Mouse (Mus musculus) forebrain, embryonic 14.5 days (tissue): ENCODE results near the gene Tle4. TPM values are rescaled to one million over a fixed set of nuclear protein-coding genes. Genes with fewer than 3 reads are reported as not detected.

ENCODE experiments used
- ATAC-seq: fragments of 200-750 bp; cut with Nextera tagmentation; 2 replicates; pipeline ENCODE4 v1.8.0; 2017; ENCODE audit warnings: mild to moderate bottlenecking, moderate library complexity
- DNase-seq: peaks from one replicate; pipeline ENCODE4 v3.0.0-alpha.2; 2015; ENCODE audit warnings: low spot score
- H3K27ac ChIP-seq: fragments of 300-500 bp; sonication (generic); 2 replicates; pipeline ENCODE4 v1.5.1; 2014; ENCODE audit warnings: low read depth, mild to moderate bottlenecking, control low read depth, low read length, moderate library complexity
- H3K27me3 ChIP-seq: fragments of 300-500 bp; sonication (generic); replicated peaks from 2 replicates; pipeline ENCODE4 v1.6.1; 2014; ENCODE audit warnings: low read length, control low read depth, mixed read lengths; ENCODE audit not compliant: control insufficient read depth, insufficient read depth
- H3K36me3 ChIP-seq: fragments of 300-500 bp; sonication (generic); 2 replicates; pipeline ENCODE4 v1.6.1; 2014; ENCODE audit warnings: low read length, control low read depth; ENCODE audit not compliant: control insufficient read depth, insufficient read depth
- H3K4me1 ChIP-seq: fragments of 300-500 bp; sonication (generic); 2 replicates; pipeline ENCODE4 v1.6.1; 2014; ENCODE audit warnings: antibody characterized with exemption, low read length, control low read depth; ENCODE audit not compliant: control insufficient read depth, insufficient read depth
- H3K4me2 ChIP-seq: fragments of 300-500 bp; sonication (generic); 2 replicates; pipeline ENCODE4 v1.6.1; 2014; ENCODE audit warnings: mild to moderate bottlenecking, control low read depth, low read length
- H3K4me3 ChIP-seq: fragments of 300-500 bp; sonication (generic); 2 replicates; pipeline ENCODE4 v1.5.1; 2014; ENCODE audit warnings: low read depth, low read length, control low read depth
- H3K9ac ChIP-seq: fragments of 300-500 bp; sonication (generic); 2 replicates; pipeline ENCODE4 v1.6.1; 2014; ENCODE audit warnings: mild to moderate bottlenecking, low read length, control low read depth, moderate library complexity
- H3K9me3 ChIP-seq: fragments of 300-500 bp; sonication (generic); replicated peaks from 2 replicates; pipeline ENCODE4 v1.6.1; 2016; ENCODE audit warnings: low read length, control low read depth, mixed read lengths; ENCODE audit not compliant: control insufficient read depth
- WGBS: fragments of 180-500 bp; shearing (Covaris S2); extraction: QIAGEN DNeasy Blood & Tissue Kit; methylation state at CpG from one replicate; pipeline ENCODE4 v1.1.7; 2014; 5-methylcytosine and 5-hydroxymethylcytosine counted together
- polyA plus RNA-seq: library from polyadenylated mRNA; unstranded; fragments of >200 nt; fragmentation: Nextera tagmentation; extraction: Ambion mirVana; gene quantifications from 2 replicates; pipeline ENCODE4 v1.2.1, GENCODE M21; 2014

The Tle4 gene
- polyA plus RNA-seq, 1 experiment from 2014 or later: 28.9 TPM

DNA sequence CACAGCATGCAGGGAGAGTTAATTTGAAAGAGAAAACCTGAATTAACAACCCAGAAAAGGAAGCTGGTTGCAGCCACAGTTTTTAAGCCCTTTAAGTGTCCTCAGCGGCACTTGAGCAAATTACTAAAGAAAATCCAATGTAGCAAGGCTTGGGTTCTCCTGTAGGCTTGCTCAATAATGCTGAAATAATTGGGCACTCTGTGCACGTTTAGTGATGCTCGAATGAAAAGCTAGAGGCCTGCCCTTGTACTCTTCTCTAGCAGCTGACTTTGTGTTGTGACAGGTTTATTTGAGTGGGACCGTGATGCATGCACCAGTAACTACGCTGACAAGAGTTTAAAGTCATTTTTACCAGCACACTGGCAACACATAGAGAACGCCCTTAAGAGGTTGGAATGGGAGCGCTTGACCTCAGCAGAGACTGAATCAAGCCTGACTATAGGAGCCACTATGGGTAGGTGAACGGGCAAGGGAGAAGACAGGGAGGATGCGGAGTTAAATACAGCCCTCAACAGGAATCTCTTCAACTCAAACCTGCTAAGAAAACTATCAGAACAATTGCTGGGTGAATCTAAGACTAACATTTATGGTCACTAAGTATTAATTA is 79.3 kb downstream of the Tle4 start:
- Histone ChIP-seq H3K27ac (no peak overlapping the region), H3K9me3 (no peaks in the 10 kb centered on the region), H3K9ac (no peak overlapping the region), H3K36me3 (0 out of 2 replicates have a peak, but pooled peaks cover 3% of the 10 kb centered on the region), H3K4me3 (no peak overlapping the region), H3K4me2 (0 out of 2 replicates have a peak overlapping the region, but pooled peaks have one; percentile 7), H3K27me3 (no peaks in the 10 kb centered on the region), H3K4me1 (peaks cover 11% of the 10 kb centered on the region)
- peak; percentile 80 for DNase-seq
- peak; percentile 87 for ATAC-seq
- WGBS: 5% methylated on average over 9 of the region's 9 CpGs

DNA sequence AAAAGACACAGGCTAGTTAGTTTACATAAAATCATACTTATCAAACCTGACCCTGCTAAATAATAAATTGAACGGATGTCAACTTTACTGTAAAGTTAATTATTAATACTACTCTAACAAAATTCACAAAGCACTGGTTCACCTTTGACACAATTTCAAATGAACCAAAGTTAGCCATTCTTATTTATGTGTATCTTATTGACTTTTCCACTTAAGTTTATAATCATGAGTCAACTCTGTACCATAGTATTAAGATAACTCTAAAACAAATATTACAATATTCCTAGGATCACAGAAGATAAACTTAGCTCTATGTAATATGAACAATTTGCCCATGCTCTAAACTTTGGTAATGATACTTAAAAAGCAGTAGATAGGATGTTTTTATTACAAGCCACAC is 81.4 kb downstream of the Tle4 start:
- no peaks in the 10 kb centered on the region for H3K9me3 ChIP-seq
- no peak overlapping the region for H3K27ac ChIP-seq
- H3K9ac ChIP-seq: no peak overlapping the region
- H3K4me2 ChIP-seq: no peak overlapping the region
- no peak for ATAC-seq
- no peak overlapping the region for H3K4me3 ChIP-seq
- 98% methylated on average over 1 of the region's 1 CpGs for WGBS
- 0 out of 2 replicates have a peak, but pooled peaks cover 3% of the 10 kb centered on the region for H3K36me3 ChIP-seq
- peaks cover 11% of the 10 kb centered on the region for H3K4me1 ChIP-seq
- H3K27me3 ChIP-seq: no peaks in the 10 kb centered on the region
- DNase-seq: no peak

- Histone ChIP-seq H3K9ac (no peak overlapping the region), H3K9me3 (no peaks in the 10 kb centered on the region), H3K4me2 (no peak overlapping the region), H3K27ac (no peak overlapping the region), H3K36me3 (no peaks in the 10 kb centered on the region), H3K4me3 (no peak overlapping the region), H3K27me3 (no peaks in the 10 kb centered on the region), H3K4me1 (peaks cover 31% of the 10 kb centered on the region)
- ATAC-seq (peak; percentile 18; the same call in 1 of the 2 replicates), DNase-seq (peak; percentile 70)
- 11% methylated on average over 4 of the region's 4 CpGs for WGBS
Measured at GRCm38 (mm10) chr19:14508819-14509218, 89.0 kb downstream of the Tle4 start.

DNA sequence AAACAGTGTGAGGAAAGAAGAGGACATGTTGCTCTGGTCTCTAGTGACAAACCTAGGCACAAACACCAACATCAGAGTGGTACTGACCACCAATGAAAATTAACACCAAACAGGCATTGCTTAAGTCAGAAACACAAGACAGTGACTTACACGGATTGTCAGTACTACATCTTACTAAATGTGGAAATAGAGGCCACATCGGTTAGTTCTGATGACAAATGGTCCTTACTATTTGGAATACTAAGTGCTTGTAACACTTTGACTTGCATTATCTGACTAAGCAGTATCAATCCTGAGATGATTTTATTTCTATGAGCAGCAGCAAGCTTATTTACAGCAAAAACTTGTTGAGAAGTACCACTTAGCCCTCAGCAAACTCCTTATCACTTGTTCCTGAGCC is 89.9 kb downstream of the Tle4 start:
- no peak overlapping the region for H3K4me3 ChIP-seq
- no peaks in the 10 kb centered on the region for H3K9me3 ChIP-seq
- H3K27me3 ChIP-seq: no peaks in the 10 kb centered on the region
- peaks cover 34% of the 10 kb centered on the region for H3K4me1 ChIP-seq
- H3K27ac ChIP-seq: no peak overlapping the region
- H3K4me2 ChIP-seq: no peak overlapping the region
- no peaks in the 10 kb centered on the region for H3K36me3 ChIP-seq
- DNase-seq (no peak), ATAC-seq (no peak)
- 57% methylated on average over 2 of the region's 2 CpGs for WGBS
- no peak overlapping the region for H3K9ac ChIP-seq

- no peaks in the 10 kb centered on the region for H3K36me3 ChIP-seq
- peak; percentile 86 for DNase-seq
- no peaks in the 10 kb centered on the region for H3K27me3 ChIP-seq
- no peak overlapping the region for H3K4me2 ChIP-seq
- peak overlapping the region; percentile 10; the same call in 1 of the 2 replicates for H3K27ac ChIP-seq
- peaks cover 42% of the 10 kb centered on the region for H3K4me1 ChIP-seq
- H3K4me3 ChIP-seq: no peak overlapping the region
- H3K9me3 ChIP-seq: no peaks in the 10 kb centered on the region
- ATAC-seq: peak; percentile 65
- 4% methylated on average over 3 of the region's 3 CpGs for WGBS
- H3K9ac ChIP-seq: no peak overlapping the region
Measured at GRCm38 (mm10) chr19:14506875-14507670, 90.8 kb downstream of the Tle4 start.

GRCm38 (mm10) chr19:14505885-14506548 is 91.8 kb downstream of the Tle4 start:
- H3K4me2 ChIP-seq: no peak overlapping the region
- peak; percentile 35 for DNase-seq
- WGBS: 48% methylated on average over 2 of the region's 2 CpGs
- H3K27ac ChIP-seq: no peak overlapping the region
- H3K36me3 ChIP-seq: no peaks in the 10 kb centered on the region
- peak; percentile 13; the same call in 1 of the 2 replicates for ATAC-seq
- no peaks in the 10 kb centered on the region for H3K27me3 ChIP-seq
- H3K9me3 ChIP-seq: no peaks in the 10 kb centered on the region
- no peak overlapping the region for H3K9ac ChIP-seq
- no peak overlapping the region for H3K4me3 ChIP-seq
- peaks cover 46% of the 10 kb centered on the region for H3K4me1 ChIP-seq

DNA sequence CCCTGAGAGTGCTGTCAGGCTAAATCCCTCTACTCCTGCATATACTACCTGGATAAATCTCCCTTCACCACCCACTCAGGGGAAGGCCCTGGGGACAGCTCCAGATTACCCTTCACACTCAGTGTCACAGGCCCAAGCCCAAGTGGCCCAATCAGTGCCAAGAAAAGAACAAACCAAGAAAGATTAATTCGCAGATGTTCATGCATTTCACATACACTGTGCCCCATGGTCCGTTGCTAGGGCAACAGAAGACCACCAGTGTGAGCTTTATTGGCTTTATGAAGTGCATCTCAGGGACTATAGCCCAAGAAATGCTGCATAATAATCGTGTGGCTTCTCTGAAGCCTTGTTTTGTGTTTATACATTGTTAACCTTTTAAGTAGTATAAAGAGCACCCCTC is 92.5 kb downstream of the Tle4 start:
- no peak overlapping the region for H3K27ac ChIP-seq
- no peak overlapping the region for H3K4me3 ChIP-seq
- no peak overlapping the region for H3K4me2 ChIP-seq
- ATAC-seq (peak; percentile 61), DNase-seq (peak; percentile 78)
- H3K4me1 ChIP-seq: peaks cover 50% of the 10 kb centered on the region
- H3K36me3 ChIP-seq: no peaks in the 10 kb centered on the region
- no peaks in the 10 kb centered on the region for H3K9me3 ChIP-seq
- no peaks in the 10 kb centered on the region for H3K27me3 ChIP-seq
- 10% methylated on average over 3 of the region's 3 CpGs for WGBS
- no peak overlapping the region for H3K9ac ChIP-seq

DNA sequence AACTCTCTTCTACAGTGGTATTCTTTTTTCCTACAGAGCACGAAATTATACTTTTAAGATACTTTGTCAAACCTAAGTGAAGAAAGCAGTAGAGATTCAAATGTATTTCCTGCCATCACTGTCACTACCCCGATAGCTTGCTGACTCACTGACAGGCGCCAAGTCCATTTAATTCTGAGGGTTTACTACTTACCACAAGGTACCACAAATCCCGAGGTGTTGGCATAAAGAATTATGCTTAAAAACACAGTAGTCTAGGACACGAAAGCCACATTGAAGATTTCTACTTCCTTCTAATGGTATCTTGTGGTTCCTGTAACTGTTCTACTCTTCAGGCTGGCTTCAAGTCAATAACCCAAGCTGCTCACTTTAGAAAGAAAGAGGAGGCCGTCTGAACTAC is 94.0 kb downstream of the Tle4 start:
- ATAC-seq (no peak), DNase-seq (no peak)
- no peak overlapping the region for H3K4me2 ChIP-seq

More for the DNA sequence above, 94.0 kb downstream of the Tle4 start:
- Histone ChIP-seq H3K9ac (no peak overlapping the region), H3K27me3 (no peaks in the 10 kb centered on the region), H3K36me3 (no peaks in the 10 kb centered on the region), H3K27ac (no peak overlapping the region), H3K4me3 (no peak overlapping the region), H3K4me1 (peaks cover 50% of the 10 kb centered on the region), H3K9me3 (no peaks in the 10 kb centered on the region)
- WGBS: 85% methylated on average over 6 of the region's 6 CpGs
